Mouse (Mus musculus) forelimb bud, embryonic 11.5 days (tissue): ENCODE data around the gene Ercc2.
A peak's percentile ranks its signal among the peaks of the same experiment; 100 is the strongest.

Experiments
- DNase-seq: peaks from one replicate; pipeline ENCODE4 v3.0.0-alpha.2; 2012; ENCODE audit warnings: low read depth, low spot score

Gene Ercc2

GRCm38 (mm10) chr7:19405417-19405816, 23.6 kb downstream of the Ercc2 start:
- DNase-seq: peak; percentile 76

- no peak for DNase-seq
Measured at GRCm38 (mm10) chr7:19409753-19410152, 27.9 kb downstream of the Ercc2 start.

- no peak for DNase-seq
Measured at GRCm38 (mm10) chr7:19410766-19411344, 29.0 kb downstream of the Ercc2 start.

GRCm38 (mm10) chr7:19411783-19412182, 30.0 kb downstream of the Ercc2 start:
- no peak for DNase-seq

GRCm38 (mm10) chr7:19413525-19413924, 31.7 kb downstream of the Ercc2 start:
- DNase-seq: no peak

- DNase-seq: no peak
Measured at GRCm38 (mm10) chr7:19416590-19416989, 34.8 kb downstream of the Ercc2 start.

GRCm38 (mm10) chr7:19420121-19420520, 38.3 kb downstream of the Ercc2 start:
- DNase-seq: no peak

GRCm38 (mm10) chr7:19420821-19421636, 39.2 kb downstream of the Ercc2 start:
- peak; percentile 76 for DNase-seq

- DNase-seq: no peak
Measured at GRCm38 (mm10) chr7:19423083-19423482, 41.3 kb downstream of the Ercc2 start.

GRCm38 (mm10) chr7:19424051-19424450, 42.2 kb downstream of the Ercc2 start:
- no peak for DNase-seq

- no peak for DNase-seq
Measured at GRCm38 (mm10) chr7:19426349-19426748, 44.5 kb downstream of the Ercc2 start.

GRCm38 (mm10) chr7:19426888-19427287, 45.1 kb downstream of the Ercc2 start:
- DNase-seq: no peak

GRCm38 (mm10) chr7:19427999-19428650, 46.3 kb downstream of the Ercc2 start:
- DNase-seq: no peak

GRCm38 (mm10) chr7:19429726-19430125, 47.9 kb downstream of the Ercc2 start:
- DNase-seq: no peak

- no peak for DNase-seq
Measured at GRCm38 (mm10) chr7:19430402-19430801, 48.6 kb downstream of the Ercc2 start.

- DNase-seq: no peak
Measured at GRCm38 (mm10) chr7:19432475-19432874, 50.7 kb downstream of the Ercc2 start.

- no peak for DNase-seq
Measured at GRCm38 (mm10) chr7:19436276-19436675, 54.5 kb downstream of the Ercc2 start.

- no peak for DNase-seq
Measured at GRCm38 (mm10) chr7:19437048-19437447, 55.2 kb downstream of the Ercc2 start.

- no peak for DNase-seq
Measured at GRCm38 (mm10) chr7:19441448-19442091, 59.8 kb downstream of the Ercc2 start.

GRCm38 (mm10) chr7:19443344-19443743, 61.5 kb downstream of the Ercc2 start:
- DNase-seq: peak; percentile 80

- DNase-seq: no peak
Measured at GRCm38 (mm10) chr7:19444801-19445200, 63.0 kb downstream of the Ercc2 start.
